Mouse (Mus musculus) lung, postnatal 0 days (tissue): Measurements from ENCODE around the gene Pramef12.

Source experiments
- CTCF ChIP-seq: IDR thresholded peaks from 2 replicates; pipeline ENCODE4 v1.5.1; 2016; ENCODE audit warnings: antibody characterized with exemption, mild to moderate bottlenecking
- EP300 ChIP-seq: IDR thresholded peaks from 2 replicates; pipeline ENCODE4 v1.6.1; 2016; ENCODE audit warnings: antibody characterized with exemption, mild to moderate bottlenecking, control low read depth

GRCm38 (mm10) chr4:144433216-144433615 is 25.0 kb upstream of the Pramef12 start:
- TF ChIP-seq CTCF: no peak
- no peak for TF ChIP-seq EP300
